Mouse (Mus musculus): ENCODE results near the gene Irs3.
"Not testable (repeated sequence)": the region's sequence is repeated elsewhere in the genome, so short reads cannot be mapped to it uniquely, and the experiment has no call there.

The Irs3 gene

DNA sequence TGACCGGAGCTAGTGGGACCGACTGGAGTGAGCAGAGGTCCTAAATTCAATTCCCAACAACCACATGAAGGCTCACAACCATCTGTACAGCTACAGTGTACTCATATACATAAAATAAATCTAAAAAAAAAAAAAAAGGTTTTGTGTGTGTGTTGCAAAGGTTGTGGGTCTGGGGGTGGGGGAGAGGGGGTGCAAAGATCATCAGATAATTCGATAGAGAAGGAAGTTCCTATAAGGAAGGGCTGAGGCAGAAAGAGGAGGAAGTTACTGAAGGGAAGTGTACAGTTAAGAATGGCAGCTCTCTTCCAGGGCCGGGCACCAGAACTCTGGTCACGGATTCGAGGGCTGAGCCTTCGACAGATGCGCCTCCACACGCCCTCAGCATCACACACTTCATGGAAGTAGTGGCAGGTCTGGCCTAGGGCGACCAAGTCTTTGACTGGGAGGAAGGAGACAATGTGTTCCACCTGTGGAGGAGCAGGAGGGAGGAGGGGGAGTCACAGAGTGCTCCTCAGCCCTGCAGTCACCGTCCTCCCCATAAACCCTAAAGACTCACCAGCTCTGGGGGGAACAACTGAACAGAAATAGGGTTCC lies 21.5 kb downstream of the Irs3 start:
- in situ Hi-C loops (cut with MboI): no loop called here

DNA sequence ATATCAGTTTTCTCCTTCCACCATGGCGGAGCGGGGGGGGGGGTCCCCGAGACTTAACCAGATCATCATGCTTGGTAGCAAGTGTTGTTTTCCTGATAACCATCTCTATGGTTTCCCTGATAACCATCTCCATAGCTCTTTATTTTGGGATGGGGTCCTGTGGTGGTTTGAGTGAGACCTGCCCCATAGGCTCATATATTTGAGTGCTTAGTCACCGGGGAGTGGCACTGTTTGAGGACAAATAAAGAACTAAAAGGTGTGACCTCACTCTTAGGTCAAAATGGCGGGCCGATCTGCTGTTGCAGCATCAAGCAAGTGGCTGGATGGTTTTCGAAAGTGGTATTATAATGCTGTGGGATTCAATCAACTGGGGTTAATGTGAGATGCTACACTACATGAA lies 30.2 kb downstream of the Irs3 start:
- in situ Hi-C loops (cut with MboI): no loop called here

DNA sequence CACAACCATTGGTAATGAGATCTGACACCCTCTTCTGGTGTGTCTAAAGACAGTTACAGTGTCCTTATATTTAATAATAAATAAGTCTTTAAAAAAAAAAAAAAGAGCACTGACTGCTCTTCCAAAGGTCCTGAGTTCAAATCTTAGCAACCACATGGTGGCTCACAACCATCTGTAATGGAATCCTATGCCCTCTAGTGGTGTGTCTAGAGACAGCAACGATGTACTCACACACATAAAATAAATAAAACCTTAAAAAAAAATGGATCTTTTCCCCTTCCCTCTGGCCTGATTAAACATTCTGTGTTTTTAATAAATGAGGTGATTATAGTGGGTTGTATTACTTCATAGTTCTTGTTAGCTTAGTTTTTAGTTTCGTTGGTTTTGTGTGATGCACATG lies 30.6 kb downstream of the Irs3 start:
- in situ Hi-C loops (cut with MboI): not testable (repeated sequence)

DNA sequence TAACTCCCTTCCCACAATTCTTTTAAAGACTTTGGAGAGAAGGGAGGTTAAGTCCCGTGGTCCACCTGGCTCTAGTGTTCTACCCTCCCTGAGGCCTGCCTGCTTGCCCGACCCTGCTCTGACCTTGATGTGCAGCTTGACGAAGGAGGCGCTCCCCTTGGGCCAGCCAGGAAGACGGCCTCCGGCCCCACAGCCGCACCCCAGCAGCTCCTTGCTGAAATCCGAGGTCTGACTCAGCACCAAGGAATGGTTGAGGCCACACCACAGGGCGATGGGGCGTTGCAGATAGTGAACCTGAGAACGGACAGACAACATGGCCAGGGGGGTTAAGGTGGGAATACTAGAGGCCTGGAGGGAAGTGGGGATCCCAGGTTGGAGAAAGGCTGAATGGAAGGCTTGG lies 32.0 kb downstream of the Irs3 start, which contains the start of gene Pcolce:
Gene Pcolce (minus strand): TSS at position 235 of the 400 bp plus-strand sequence.
- in situ Hi-C loops (cut with MboI): no loop called here

DNA sequence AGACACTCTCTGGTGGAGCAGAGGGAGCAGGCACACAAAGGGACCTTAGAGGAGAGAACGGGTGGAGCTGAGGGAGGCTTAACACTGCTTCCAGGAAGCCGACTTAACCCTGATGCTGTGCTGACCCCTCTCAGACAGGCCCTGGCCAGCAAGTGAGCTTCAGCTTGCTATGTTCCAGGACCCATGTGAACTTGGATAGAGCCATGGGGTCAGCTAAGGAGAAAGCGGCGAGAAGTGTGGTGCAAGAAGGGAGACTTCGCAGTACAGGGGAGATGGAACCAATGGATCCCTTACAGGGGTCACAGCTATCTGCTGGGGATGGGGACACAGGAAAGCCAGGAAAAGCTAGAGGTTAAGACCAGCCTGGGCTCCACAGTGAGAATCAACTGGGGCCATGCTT lies 32.4 kb downstream of the Irs3 start:
- in situ Hi-C loops (cut with MboI): no loop called here

DNA sequence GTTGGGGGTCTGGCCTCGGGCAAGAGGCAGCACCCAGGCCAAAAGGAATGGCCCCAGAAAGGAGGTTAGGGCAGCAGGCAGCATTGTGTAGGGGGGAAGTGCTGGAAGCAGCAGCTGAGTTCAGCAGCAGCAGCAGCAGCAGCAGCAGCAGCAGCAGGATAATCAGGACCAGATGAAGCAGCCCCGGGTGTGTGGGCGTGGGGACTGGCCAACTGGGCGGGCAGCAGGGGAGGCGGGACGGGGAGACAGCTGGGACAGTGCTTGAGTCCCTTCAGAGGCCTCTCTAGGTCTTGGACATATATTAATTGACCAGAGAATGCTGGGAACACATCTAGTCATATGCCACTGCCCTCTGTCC lies 34.3 kb downstream of the Irs3 start:
- in situ Hi-C loops (cut with MboI): no loop called here

DNA sequence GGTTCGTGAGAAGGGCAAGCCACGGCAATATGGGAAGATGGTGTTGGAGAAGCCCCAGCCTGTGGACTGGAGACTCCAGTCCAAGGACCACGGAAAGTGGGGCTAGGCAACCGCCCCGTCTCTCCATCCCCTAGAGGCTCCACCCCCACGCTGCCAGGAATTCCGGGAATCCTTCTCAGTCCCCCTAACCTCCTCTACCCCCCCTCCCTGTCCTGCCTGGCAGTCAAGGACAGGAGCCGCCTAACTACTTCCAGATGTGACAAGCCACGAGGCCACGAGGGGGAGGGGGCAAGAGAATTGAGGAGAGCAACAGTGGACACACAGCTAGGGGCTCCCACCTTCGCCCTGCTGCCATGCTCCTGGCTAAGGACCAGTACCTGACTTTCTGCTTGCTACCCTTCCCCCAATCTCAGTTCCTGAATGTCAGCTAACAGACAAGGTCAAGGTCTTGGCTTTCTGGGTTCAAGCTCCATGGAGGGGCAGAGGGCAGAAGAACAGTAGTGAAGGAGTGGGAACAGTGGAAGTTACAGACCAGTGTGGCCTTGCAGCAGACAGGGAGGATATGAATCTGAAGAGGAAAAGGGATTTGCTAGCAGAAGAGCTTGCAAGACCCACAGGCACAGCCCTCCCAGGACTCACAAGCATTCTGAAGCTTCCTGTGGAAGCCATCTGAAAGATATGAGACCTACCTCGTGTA lies 34.8 kb downstream of the Irs3 start:
- in situ Hi-C loops (cut with MboI): no loop called here

DNA sequence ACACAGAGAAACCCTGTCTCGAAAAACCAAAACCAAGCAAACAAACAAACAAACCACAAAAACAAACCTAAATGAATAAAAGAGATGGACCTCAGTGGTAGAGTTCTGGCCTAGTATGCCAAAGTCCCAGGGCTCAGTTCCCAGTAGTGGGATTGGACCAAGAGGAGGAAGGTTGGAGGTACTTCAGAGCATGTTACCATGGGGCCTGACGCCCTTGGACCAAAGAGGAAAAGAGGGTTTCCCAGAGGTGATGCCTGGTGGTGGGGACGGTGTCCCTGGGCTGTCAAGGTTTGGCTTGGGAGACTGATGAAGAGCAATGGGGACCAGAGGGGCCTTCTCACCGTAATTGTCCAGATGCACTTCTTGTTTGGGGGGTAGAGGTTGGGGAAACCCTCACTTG lies 35.5 kb downstream of the Irs3 start:
- in situ Hi-C loops (cut with MboI): no loop called here

DNA sequence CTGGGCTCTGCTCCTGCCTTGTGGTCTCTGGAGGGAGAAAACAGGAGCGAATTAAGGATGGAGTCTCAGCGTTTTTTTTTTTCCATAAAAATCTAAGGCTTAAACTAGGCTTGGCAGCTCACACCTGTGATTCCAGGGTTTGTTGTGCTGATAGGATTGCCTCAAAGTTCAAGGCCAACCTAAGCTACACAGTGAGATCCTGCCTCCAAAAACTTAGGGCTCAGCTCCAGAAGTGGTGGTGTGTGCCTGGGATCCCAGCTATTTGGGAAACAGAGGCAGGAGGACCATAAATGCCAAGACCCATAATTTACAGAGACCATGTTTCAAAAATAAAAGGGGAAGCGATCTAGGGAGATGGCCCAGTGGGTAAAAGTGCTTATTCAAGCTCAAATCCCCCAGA lies 36.2 kb downstream of the Irs3 start:
- in situ Hi-C loops (cut with MboI): no loop called here

DNA sequence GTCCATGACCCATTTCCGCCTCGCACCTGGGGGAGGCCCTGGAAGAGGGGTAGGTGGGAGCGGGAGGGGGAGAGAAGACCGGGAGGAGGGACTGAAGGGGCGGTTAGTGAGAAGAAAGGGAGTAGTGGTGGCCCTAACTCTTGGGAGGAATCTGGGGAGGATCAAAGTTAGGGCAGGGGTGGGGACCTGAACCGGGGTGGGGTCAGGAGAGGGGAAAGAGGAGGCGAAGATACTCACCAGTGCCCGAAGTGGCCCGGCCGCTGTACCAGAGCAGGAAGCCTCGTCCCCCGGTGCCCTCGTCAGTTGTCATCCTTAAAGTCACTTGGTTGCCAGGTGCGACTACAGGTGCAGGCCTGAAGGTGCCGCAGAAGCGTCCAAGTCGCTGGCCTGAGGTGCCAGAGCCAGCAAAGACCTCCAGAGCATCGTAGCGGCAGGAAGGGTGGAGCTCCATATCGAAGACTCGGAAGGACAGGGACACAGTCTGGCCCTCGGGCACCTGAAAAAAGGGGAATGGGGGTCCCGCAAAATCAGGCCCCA lies 36.8 kb downstream of the Irs3 start:
- in situ Hi-C loops (cut with MboI): no loop called here

DNA sequence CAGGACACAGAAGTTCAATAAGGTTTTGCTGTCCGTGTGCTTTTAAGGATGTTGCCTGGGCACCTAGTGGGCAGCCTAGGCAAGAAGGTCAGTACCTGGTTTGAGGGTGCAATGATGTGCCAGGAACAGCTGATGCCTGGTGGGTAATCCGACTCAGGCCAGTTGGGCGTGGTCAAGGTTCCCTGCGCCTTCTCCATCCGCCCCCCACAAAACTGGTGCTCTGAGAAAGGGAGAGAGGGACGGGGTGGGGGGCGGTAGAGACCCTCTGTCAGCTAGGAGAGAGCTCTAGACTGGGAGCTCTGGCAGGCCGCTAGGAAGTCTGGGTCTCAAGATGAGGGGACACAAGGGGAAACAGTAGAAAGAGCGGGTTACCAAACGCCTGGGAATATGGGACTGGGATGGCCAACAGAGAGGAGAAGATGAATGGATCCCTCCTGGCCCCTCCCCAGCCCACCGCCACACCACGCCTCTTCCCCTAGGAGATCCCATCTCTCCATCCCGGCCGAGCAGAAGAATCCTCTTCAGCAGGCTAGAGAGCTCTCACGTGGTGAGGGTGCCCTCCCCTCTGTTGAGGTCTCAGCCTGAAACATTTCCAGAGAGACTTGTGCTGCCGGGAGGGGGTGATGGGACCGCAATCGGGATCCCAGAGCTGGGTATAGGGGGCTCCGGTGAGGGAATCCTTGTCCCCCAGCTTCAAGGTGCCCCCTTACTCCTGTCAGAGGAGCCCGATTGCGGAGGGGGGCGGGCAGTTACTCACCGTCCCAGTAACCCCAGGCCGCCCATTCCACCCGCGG lies 37.5 kb downstream of the Irs3 start:
- in situ Hi-C loops (cut with MboI): no loop called here

DNA sequence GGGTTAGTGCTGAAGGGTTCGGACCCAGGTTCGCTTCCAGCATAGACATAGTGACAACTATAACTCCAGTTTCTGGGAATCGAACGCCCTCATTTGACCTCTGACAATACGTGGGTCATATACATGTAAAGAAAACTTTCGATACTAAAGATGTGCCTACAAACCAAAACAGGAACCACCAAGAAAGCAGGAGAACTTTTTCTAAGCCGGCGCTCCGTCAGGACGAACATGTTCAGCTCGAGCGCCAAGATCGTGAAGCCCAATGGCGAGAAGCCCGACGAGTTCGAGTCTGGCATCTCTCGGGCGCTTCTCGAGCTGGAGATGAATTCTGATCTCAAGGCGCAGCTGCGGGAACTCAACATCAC lies 44.2 kb downstream of the Irs3 start:
- in situ Hi-C loops (cut with MboI): no loop called here

DNA sequence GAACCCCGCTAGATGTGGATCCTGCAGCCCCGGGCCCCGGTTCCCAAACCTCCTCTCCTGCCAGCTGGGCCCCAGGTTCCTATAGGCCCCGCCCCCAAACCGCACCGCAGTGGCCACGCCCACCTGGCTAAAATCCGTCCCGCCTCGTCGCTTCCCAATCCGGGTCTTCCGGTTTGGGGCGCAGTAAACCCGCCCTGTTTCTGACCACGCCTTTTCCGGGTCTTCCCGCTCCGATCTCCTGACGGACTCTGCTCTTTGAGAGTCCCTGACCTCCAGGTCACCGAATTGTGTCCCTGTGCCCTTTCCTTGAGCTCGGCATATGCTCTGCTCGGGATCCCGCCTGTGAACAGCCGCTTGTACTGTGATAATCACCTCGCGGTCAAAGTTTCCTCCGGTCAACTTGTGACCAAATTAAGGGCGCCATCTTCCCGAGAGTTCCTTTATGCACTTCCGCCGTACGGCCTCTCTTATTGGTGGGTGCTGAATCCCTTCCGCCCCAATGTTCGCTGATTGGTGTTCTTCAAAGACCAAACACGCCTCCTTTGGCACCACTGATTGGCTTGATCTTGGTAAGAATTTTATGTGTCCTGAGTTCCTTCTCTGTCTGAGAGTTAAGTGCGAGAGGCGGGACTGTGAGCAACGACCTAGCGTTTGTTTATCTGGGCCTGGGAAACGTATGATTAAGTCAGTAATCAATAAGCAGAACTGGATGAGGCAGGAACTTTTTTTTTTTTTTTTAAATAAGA lies 44.7 kb downstream of the Irs3 start, which contains the start of gene Mospd3:
Gene Mospd3 (minus strand): TSS at position 440 of the 746 bp plus-strand sequence.
- in situ Hi-C loops (cut with MboI): no loop called here

DNA sequence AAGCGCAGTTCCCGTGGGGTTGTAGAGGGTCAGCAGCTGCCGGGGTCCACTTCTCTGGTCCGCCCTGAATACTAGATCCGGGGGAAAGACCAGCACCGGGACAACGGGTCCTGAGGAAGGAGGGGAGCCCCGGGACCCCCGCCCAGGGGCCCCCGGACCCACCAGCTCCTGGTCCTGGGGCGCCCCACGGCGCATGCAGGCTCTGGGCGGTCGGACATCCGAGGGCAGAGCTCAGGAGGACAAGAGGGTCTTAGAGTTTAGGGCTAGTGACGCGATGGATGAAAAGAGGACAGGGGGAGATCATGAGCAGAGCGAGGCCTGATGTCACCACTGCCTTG lies 45.3 kb downstream of the Irs3 start:
- in situ Hi-C loops (cut with MboI): no loop called here

DNA sequence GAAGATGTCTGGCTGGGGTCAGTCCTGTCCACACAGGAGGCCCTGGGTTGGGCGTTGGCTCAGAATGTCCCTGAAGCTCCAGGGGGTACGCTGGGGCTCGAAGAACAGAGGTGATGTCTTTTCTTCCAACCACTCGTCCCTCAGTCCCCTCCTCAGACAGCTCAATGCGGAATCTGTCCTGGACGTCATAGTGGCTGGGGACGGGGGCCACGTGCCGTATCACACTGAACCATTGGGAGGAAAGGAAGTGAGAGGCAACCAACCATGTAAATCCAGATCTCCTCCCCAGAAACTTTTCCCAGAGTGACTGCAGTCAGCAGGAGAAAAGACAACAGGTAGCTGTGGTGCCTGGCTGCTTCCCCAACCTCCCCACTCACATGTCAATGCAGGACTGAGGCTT lies 45.9 kb downstream of the Irs3 start:
- in situ Hi-C loops (cut with MboI): no loop called here

DNA sequence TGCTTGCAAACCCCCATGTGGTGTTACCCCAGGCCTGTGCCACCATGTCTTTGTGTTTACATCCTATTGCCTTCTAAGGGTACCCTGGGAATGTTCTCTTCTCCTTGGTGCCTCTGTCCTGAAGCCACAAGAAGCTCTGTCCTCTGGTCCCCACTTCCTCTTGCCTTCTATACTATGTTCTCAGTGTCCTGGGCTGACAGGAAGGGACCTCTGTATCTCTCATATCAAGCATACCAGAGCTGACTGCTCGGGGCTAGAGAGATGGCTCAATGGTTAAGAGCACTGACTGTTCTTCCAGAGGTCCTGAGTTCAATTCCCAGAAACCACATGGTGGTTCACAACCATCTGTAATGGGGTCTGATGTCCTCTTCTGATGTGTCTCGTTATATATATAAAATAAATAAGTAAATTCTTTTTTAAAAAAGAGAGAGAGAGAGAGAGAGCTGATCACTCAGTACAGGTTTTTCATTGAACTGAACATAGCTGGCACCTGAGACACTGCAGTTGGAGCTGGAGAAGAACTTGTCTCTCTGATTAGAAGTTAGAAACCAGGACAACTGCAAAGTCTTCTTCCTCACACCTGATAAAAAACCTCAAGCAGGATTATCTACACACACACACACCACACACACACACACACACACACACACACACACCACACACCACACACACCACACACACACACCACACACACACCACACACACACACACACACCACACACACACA lies 47.3 kb downstream of the Irs3 start:
- in situ Hi-C loops (cut with MboI): no loop called here

DNA sequence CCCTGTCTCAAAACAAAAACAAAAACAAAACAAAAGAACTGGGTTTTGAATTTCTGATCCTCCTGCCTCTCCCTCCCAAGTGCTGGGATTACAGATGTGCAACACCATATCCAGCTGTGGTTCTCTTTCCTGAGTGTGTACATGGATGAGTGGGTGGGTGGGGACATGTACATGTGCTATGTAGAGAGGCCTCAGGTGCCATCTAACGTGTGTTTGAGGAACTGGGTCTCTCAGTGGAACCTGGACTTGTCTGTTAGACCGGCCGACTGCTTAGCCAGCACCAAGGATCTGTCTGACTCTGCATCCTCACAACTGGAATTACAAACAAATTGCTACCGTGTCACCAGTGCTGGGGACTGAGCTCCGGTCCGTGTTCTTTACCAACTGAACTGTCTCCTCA lies 47.9 kb downstream of the Irs3 start:
- in situ Hi-C loops (cut with MboI): no loop called here

DNA sequence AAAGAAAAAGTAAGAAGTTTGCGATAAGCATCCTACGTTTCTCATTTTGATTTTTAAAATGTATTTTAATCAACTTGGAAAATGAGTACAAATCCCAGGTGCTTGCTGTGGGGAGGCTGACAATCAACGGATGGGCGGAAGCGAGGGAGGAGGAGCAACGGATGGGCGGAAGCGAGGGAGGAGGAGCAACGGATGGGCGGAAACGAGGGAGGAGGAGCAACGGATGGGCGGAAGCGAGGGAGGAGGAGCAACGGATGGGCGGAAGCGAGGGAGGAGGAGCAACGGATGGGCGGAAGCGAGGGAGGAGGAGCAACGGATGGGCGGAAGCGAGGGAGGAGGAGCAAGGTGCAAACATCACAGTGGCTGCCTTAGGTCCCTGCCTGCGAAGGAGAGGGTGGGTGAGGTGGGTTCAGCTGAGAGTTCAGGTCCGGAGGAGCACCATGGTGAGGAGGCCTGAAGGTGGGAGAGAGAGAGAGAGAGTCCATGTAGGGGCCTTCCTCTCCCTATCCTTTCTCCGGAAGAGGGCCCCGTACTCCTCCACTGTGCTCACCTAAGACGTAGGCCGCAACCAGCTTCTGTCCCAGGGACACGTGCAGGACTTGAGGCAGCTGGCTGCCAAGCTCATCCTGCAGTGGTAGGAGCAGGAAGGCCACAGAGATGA lies 48.8 kb downstream of the Irs3 start:
- in situ Hi-C loops (cut with MboI): no loop called here

DNA sequence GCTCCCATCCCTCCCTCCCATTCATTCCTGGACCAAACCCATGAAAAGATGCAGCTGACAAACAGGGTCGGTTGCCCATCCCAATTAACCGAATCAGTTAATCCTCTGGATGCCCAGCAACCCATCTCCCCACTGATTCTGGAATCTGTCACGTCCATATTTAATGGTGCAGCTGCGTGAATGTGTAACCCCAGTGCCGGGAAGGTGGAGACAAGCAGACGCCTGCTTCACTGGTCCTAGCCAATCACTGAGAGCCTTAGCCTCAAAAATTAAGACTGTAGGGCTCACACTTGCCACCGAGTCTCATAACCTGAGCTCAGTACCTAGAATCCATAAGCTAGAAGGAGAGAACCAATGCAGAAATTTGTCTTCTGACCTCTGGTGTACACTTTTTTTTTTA lies 49.6 kb downstream of the Irs3 start:
- in situ Hi-C loops (cut with MboI): no loop called here
